Mouse (Mus musculus) adipocyte (in vitro differentiated cells): ENCODE results near the gene Mfap4.
A peak's percentile ranks its signal among the peaks of the same experiment; 100 is the strongest.

Experiments
- DNase-seq: peaks from one replicate; pipeline ENCODE4 v3.0.0-alpha.2; 2016; ENCODE audit warnings: low spot score

Gene Mfap4

GRCm38 (mm10) chr11:61484613-61485540, at the start of gene Mfap4:
Gene Mfap4 (plus strand): TSS chr11:61485431.
- DNase-seq: no peak

- no peak for DNase-seq
Measured at GRCm38 (mm10) chr11:61436298-61436697, 48.9 kb upstream of the Mfap4 start.

- no peak for DNase-seq
Measured at GRCm38 (mm10) chr11:61439170-61439569, 46.1 kb upstream of the Mfap4 start.

- DNase-seq: no peak
Measured at GRCm38 (mm10) chr11:61440416-61440815, 44.8 kb upstream of the Mfap4 start.

- DNase-seq: no peak
Measured at GRCm38 (mm10) chr11:61441670-61442069, 43.6 kb upstream of the Mfap4 start.

GRCm38 (mm10) chr11:61443807-61444206, 41.4 kb upstream of the Mfap4 start:
- no peak for DNase-seq

GRCm38 (mm10) chr11:61447296-61447695, 37.9 kb upstream of the Mfap4 start:
- no peak for DNase-seq

GRCm38 (mm10) chr11:61448041-61448440, 37.2 kb upstream of the Mfap4 start:
- DNase-seq: no peak

- peak; percentile 87 for DNase-seq
Measured at GRCm38 (mm10) chr11:61448599-61449225, 36.5 kb upstream of the Mfap4 start.

GRCm38 (mm10) chr11:61449499-61450292, 35.5 kb upstream of the Mfap4 start:
- no peak for DNase-seq

GRCm38 (mm10) chr11:61464071-61464470, 21.2 kb upstream of the Mfap4 start:
- DNase-seq: no peak

GRCm38 (mm10) chr11:61465422-61465821, 19.8 kb upstream of the Mfap4 start:
- peak; percentile 34 for DNase-seq

- DNase-seq: no peak
Measured at GRCm38 (mm10) chr11:61468534-61468933, 16.7 kb upstream of the Mfap4 start.

- DNase-seq: no peak
Measured at GRCm38 (mm10) chr11:61469317-61469917, 15.8 kb upstream of the Mfap4 start.

GRCm38 (mm10) chr11:61470880-61471279, 14.4 kb upstream of the Mfap4 start:
- no peak for DNase-seq

- no peak for DNase-seq
Measured at GRCm38 (mm10) chr11:61473630-61474029, 11.6 kb upstream of the Mfap4 start.

- peak; percentile 54 for DNase-seq
Measured at GRCm38 (mm10) chr11:61476786-61477382, 8.3 kb upstream of the Mfap4 start.

- DNase-seq: no peak
Measured at GRCm38 (mm10) chr11:61477566-61478508, 7.4 kb upstream of the Mfap4 start.

- no peak for DNase-seq
Measured at GRCm38 (mm10) chr11:61478788-61479187, 6.4 kb upstream of the Mfap4 start.
